Mouse (Mus musculus) cortical plate, adult 2 months (tissue): ENCODE results near the gene Arg2.

Experiments
- CTCF ChIP-seq: fragments of 200-500 bp; IDR thresholded peaks from 2 replicates; pipeline ENCODE4 v1.5.1; 2011; ENCODE audit warnings: mild to moderate bottlenecking, control low read depth, low read length; ENCODE audit not compliant: insufficient read depth; ENCODE audit errors: extremely low read depth
- POLR2A ChIP-seq: fragments of 200-500 bp; IDR thresholded peaks from 2 replicates; pipeline ENCODE4 v1.6.1; 2011; ENCODE audit warnings: mild to moderate bottlenecking, low read length, control low read depth; ENCODE audit not compliant: insufficient read depth; ENCODE audit errors: extremely low read depth

DNA sequence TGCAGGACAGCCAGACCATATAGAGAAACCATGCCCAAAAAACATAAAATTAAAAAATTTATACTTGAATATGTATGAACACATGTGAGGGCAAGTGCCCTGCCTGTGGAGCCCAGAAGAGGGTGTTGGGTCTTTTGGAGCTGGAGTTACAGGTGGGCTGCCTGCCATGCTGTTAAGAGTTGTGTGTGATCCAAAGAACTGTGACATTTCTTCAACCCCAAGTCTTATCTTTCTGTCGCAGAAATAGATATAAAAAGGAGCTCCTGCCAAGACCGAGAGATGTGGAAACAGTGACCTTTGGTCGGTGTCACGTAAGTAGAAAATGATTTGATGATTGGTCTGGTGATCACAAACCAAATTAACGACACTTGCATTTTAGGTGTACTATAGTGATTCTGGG lies 43.1 kb downstream of the Arg2 start:
- TF ChIP-seq CTCF (no peak), POLR2A (no peak)
